Mouse (Mus musculus) myocyte (in vitro differentiated cells): ENCODE results near the gene Nckap5l. TPM values are rescaled to one million over a fixed set of nuclear protein-coding genes. Genes with fewer than 3 reads are reported as not detected.
A peak's percentile ranks its signal among the peaks of the same experiment; 100 is the strongest.
"Not testable (repeated sequence)": the region's sequence is repeated elsewhere in the genome, so short reads cannot be mapped to it uniquely, and the experiment has no call there.

ENCODE experiments used
- H3K27me3 ChIP-seq: one replicate; pipeline ENCODE4 v1.6.1; 2011; ENCODE audit not compliant: control insufficient read depth, insufficient read depth, insufficient read length
- H3K36me3 ChIP-seq: one replicate; pipeline ENCODE4 v1.6.1; 2011; ENCODE audit not compliant: control insufficient read depth, insufficient read depth
- H3K4me2 ChIP-seq: one replicate; pipeline ENCODE4 v1.6.1; 2011; ENCODE audit warnings: low read depth, control low read depth
- H3K4me3 ChIP-seq: one replicate; pipeline ENCODE4 v1.5.1; 2011; ENCODE audit warnings: mild to moderate bottlenecking, control low read depth, moderate library complexity
- H3K79me2 ChIP-seq: one replicate; pipeline ENCODE4 v1.6.1; 2011; ENCODE audit not compliant: control insufficient read depth, insufficient read depth
- H3ac ChIP-seq: one replicate; pipeline ENCODE4 v1.6.1; 2011; ENCODE audit not compliant: control insufficient read depth, insufficient read length
- CEBPB ChIP-seq: IDR thresholded peaks from 2 replicates; pipeline ENCODE4 v1.6.1; 2011; ENCODE audit warnings: mild to moderate bottlenecking, moderate library complexity; ENCODE audit not compliant: poor library complexity, insufficient read depth, severe bottlenecking
- E2F4 ChIP-seq: IDR thresholded peaks from one replicate; pipeline ENCODE4 v1.6.1; 2011; ENCODE audit warnings: mild to moderate bottlenecking, control low read depth, moderate library complexity; ENCODE audit not compliant: insufficient read depth
- MAX ChIP-seq: IDR thresholded peaks from one replicate; pipeline ENCODE4 v1.6.1; 2011; ENCODE audit warnings: low read depth, mild to moderate bottlenecking, control low read depth
- MYOD1 ChIP-seq, 3 experiments: IDR thresholded peaks; one replicate each; pipeline ENCODE4 v1.6.1; 2011; ENCODE audit warnings: control low read depth in 2 of 3, low read depth in 2 of 3, mild to moderate bottlenecking in 2 of 3, moderate library complexity in 1 of 3; ENCODE audit not compliant: insufficient read length in 2 of 3, control insufficient read depth in 1 of 3
- MYOG ChIP-seq, 3 experiments: IDR thresholded peaks; one replicate each; pipeline ENCODE4 v1.6.1; 2011; ENCODE audit warnings: control low read depth in 2 of 3, low read depth in 2 of 3, mild to moderate bottlenecking in 2 of 3; ENCODE audit not compliant: insufficient read length in 2 of 3, control insufficient read depth in 1 of 3, insufficient read depth in 1 of 3
- POLR2A ChIP-seq: IDR thresholded peaks from one replicate; pipeline ENCODE4 v1.6.1; 2011; ENCODE audit warnings: low read depth, mild to moderate bottlenecking, control low read depth, moderate library complexity; ENCODE audit not compliant: insufficient read length
- POLR2AphosphoS2 ChIP-seq: IDR thresholded peaks from one replicate; pipeline ENCODE4 v1.6.1; 2011; ENCODE audit warnings: low read depth, control low read depth; ENCODE audit not compliant: insufficient read length
- REST ChIP-seq: IDR thresholded peaks from one replicate; pipeline ENCODE4 v1.6.1; 2011; ENCODE audit warnings: mild to moderate bottlenecking, control low read depth, moderate library complexity; ENCODE audit not compliant: insufficient read depth, insufficient read length
- SRF ChIP-seq: IDR thresholded peaks from one replicate; pipeline ENCODE4 v1.6.1; 2011; ENCODE audit warnings: low read depth; ENCODE audit not compliant: control insufficient read depth, insufficient read length
- TCF12 ChIP-seq: IDR thresholded peaks from one replicate; pipeline ENCODE4 v1.6.1; 2011; ENCODE audit warnings: mild to moderate bottlenecking, control low read depth; ENCODE audit not compliant: poor library complexity, insufficient read depth, severe bottlenecking
- TCF3 ChIP-seq: IDR thresholded peaks from one replicate; pipeline ENCODE4 v1.6.1; 2011; ENCODE audit warnings: low read depth, control low read depth; ENCODE audit not compliant: insufficient read length
- USF1 ChIP-seq: IDR thresholded peaks from one replicate; pipeline ENCODE4 v1.6.1; 2011; ENCODE audit warnings: low read depth, mild to moderate bottlenecking, control low read depth, moderate library complexity
- polyA plus RNA-seq: library from polyadenylated mRNA; unstranded; fragments of >200 nt; fragmentation: generic; extraction: Trizol; gene quantifications from one replicate; pipeline ENCODE4 v1.2.1, GENCODE M21; 2012; ENCODE audit warnings: missing spikeins

The Nckap5l gene
- polyA plus RNA-seq, 1 experiment = 40.9 TPM

DNA sequence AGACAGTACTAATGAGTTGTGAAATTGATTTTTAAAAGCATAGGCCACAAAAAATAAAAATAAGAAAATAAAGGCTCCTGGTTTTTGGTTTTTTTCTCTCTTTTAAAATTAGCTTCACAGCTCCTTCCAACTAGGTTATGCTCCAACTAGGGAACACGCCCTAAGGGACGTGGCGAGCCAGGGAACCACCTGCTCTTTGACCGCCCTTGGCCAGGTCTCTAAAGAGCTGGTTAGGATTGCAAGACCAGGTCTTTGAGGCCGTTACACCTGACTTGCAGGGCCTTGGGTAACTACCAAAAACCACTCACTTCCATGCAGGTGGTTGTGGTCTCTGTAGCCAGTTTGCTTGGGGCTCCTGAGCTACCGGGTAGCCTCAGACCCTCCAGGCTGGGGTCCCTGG lies 65.6 kb downstream of the Nckap5l start:
- Histone ChIP-seq H3K36me3 (no peaks in the 10 kb centered on the region), H3K27me3 (no peaks in the 10 kb centered on the region), H3K79me2 (peaks cover 42% of the 10 kb centered on the region), H3K4me2 (peak overlapping the region; percentile 92), H3ac (no peak overlapping the region), H3K4me3 (peak overlapping the region; percentile 94)
- TF ChIP-seq E2F4 = no peak
- TF ChIP-seq MYOG (IDR thresholded peaks at IDR 0.05; ENCODE audit: control insufficient read depth in 1 of 3, insufficient read depth in 1 of 3, insufficient read length in 2 of 3, low read depth in 2 of 3) = no peak
- no peak for TF ChIP-seq TCF12
- no peak for TF ChIP-seq CEBPB
- no peak for TF ChIP-seq TCF3
- TF ChIP-seq MAX = no peak
- no peak for TF ChIP-seq SRF
- no peak for TF ChIP-seq MYOD1 (IDR thresholded peaks at IDR 0.05; ENCODE audit: control insufficient read depth in 1 of 3, insufficient read length in 2 of 3, low read depth in 2 of 3)

DNA sequence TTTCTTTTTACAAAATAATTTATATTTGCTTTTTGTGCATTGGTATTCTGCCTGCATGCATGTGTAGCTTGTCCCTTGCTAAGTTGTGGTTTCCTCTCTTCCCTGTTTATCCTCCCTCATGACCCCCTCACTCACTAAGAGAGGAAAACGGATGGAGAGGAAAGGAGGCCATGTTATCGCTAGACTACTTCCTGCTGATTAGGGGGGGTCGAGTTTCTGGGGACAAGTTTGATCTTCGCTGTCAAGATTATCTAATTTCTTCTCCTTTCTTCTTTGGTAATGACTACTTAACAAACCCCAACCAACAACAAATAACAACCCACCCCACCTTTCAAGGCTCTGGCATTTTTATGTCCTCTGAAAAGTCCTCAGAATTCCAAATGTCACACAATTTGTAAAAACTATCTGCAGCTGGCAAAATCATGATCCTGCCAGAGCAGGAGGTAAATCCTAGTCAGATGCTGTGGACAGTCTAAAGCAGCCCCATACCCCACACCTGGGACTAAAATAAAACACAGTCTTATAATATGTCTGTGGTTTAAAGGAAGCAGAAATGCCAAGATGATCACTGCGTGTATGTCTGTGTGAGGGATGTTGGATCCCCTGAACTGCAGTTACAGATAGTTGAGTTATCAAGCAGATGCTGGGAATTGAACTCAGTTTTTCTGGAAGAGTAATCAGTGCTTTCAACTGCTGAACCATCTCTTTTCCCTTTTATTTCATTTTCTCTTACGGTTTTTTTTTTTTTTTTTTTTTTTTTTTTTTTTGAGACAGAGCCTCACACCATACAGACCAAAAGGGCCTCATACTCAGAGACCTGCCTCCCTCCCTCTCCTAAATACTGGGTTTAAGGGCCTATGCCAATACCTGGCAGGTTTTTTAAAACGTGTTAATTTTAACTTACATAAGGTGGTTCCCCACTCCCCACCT lies 66.8 kb downstream of the Nckap5l start:
- H3K36me3 ChIP-seq = no peaks in the 10 kb centered on the region
- peaks cover 29% of the 10 kb centered on the region for H3K79me2 ChIP-seq
- H3K27me3 ChIP-seq = no peaks in the 10 kb centered on the region
- H3K4me2 ChIP-seq = no peak overlapping the region
- no peak for TF ChIP-seq MAX
- no peak for TF ChIP-seq POLR2AphosphoS2
- no peak for TF ChIP-seq MYOG (IDR thresholded peaks at IDR 0.05; ENCODE audit: control insufficient read depth in 1 of 3, insufficient read depth in 1 of 3, insufficient read length in 2 of 3, low read depth in 2 of 3)
- no peak for TF ChIP-seq E2F4
- no peak for TF ChIP-seq REST
- no peak for TF ChIP-seq CEBPB
- TF ChIP-seq TCF3 = no peak
- no peak for TF ChIP-seq TCF12
- TF ChIP-seq SRF = no peak
- TF ChIP-seq USF1 = no peak
- TF ChIP-seq POLR2A = no peak
- no peak for TF ChIP-seq MYOD1 (IDR thresholded peaks at IDR 0.05; ENCODE audit: control insufficient read depth in 1 of 3, insufficient read length in 2 of 3, low read depth in 2 of 3)
- no peak overlapping the region for H3K4me3 ChIP-seq
- H3ac ChIP-seq = no peak overlapping the region

DNA sequence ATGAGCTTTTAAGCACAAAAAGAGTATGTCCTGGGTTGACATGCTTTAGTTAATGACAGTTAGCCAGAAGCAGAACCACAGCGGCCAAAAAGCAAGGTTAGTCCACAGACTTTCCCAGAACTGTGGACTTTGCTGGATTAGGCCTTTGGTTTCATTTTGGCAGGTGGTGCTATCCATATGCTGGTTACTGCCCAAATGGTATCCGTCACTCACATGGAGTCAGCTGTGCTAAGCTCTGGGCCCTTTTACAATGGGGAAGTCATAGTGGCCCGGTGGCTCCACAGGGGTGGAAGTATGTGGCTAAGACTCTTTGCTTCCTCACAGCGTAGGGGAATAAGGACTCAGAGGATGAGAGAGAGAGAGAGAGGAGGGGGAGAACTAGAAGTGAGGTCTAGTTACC lies 69.6 kb downstream of the Nckap5l start:
- Histone ChIP-seq H3K4me2 (peak overlapping the region; percentile 63), H3ac (no peak overlapping the region), H3K4me3 (no peak overlapping the region), H3K27me3 (no peaks in the 10 kb centered on the region), H3K79me2 (peaks cover 2% of the 10 kb centered on the region), H3K36me3 (no peaks in the 10 kb centered on the region)
- TF ChIP-seq POLR2A (no peak), TCF12 (no peak), MYOD1 (IDR thresholded peaks at IDR 0.05; ENCODE audit: control insufficient read depth in 1 of 3, insufficient read length in 2 of 3, low read depth in 2 of 3) (peak in 2 of 3 experiments; percentile 44 to 69), SRF (no peak), TCF3 (no peak), USF1 (no peak), REST (no peak), POLR2AphosphoS2 (no peak), CEBPB (no peak), MAX (no peak), MYOG (IDR thresholded peaks at IDR 0.05; ENCODE audit: control insufficient read depth in 1 of 3, insufficient read depth in 1 of 3, insufficient read length in 2 of 3, low read depth in 2 of 3) (peak in 1 of 3 experiments; percentile 33), E2F4 (no peak)

DNA sequence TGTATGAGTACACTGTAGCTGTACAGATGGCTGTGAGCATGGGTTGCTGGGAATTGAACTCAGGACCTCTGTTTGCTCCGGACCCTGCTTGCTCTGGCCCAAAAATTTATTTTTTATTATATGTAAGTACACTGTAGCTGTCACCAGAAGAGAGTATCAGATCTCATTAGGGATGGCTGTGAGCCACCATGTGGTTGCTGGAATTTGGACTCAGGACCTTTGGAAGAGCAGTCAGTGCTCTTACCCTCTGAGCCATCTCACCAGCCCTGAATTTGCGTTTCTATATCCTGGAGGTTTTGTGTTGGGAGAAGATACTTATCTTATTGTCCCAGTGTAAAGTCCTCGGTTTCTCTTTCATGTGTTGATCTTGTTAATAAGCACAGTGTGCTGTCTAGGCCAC lies 70.8 kb downstream of the Nckap5l start:
- Histone ChIP-seq H3K4me3 (no peak overlapping the region), H3K27me3 (no peaks in the 10 kb centered on the region), H3K36me3 (no peaks in the 10 kb centered on the region), H3K79me2 (no peaks in the 10 kb centered on the region), H3ac (no peak overlapping the region), H3K4me2 (no peak overlapping the region)
- TF ChIP-seq MYOD1 (IDR thresholded peaks at IDR 0.05; ENCODE audit: control insufficient read depth in 1 of 3, insufficient read length in 2 of 3, low read depth in 2 of 3) (no peak), SRF (no peak), POLR2AphosphoS2 (no peak), TCF3 (no peak), USF1 (no peak), MYOG (IDR thresholded peaks at IDR 0.05; ENCODE audit: control insufficient read depth in 1 of 3, insufficient read depth in 1 of 3, insufficient read length in 2 of 3, low read depth in 2 of 3) (no peak), POLR2A (no peak), CEBPB (no peak), REST (no peak), MAX (no peak), E2F4 (no peak), TCF12 (no peak)

DNA sequence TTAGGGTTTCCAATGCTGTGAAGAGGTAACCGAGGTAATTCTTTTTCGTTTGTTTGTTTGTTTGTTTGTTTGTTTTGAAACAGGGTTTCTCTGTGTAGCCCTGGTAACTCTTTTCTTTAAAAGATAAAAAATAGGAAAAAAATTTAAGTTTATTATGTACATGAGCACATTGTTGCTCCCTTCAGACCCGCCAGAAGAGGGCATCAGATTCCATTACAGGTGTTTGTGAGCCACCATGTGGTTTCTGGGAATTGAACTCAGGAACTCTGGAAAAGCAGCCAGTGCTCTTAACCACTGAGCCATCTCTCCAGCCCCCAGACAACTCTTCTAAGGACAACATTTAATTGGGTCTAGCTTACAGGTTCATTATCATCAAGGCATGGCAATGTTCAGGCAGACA lies 71.4 kb downstream of the Nckap5l start:
- not testable (repeated sequence) for H3K4me3 ChIP-seq, H3K36me3 ChIP-seq

More for the DNA sequence above, 71.4 kb downstream of the Nckap5l start:
- not testable (repeated sequence) for H3K27me3 ChIP-seq, H3K4me2 ChIP-seq, H3ac ChIP-seq, H3K79me2 ChIP-seq
